Mouse (Mus musculus) induced T-regulatory cell, adult 2 months (primary cell): ENCODE results near the gene Olfr105-ps.

Experiments
- DNase-seq: peaks from one replicate; pipeline ENCODE4 v3.0.0-alpha.2; 2012; ENCODE audit warnings: low read depth

The Olfr105-ps gene

GRCm38 (mm10) chr17:37378733-37379132, at the start of gene Olfr105-ps:
Olfr105-ps (plus strand) TSS chr17:37379033.
- no peak for DNase-seq

- DNase-seq: no peak
Observed at GRCm38 (mm10) chr17:37339598-37339997, 39.2 kb upstream of the Olfr105-ps start, which contains the start of gene Olfr103. Olfr103 (minus strand) TSS chr17:37339698.

- no peak for DNase-seq
Observed at GRCm38 (mm10) chr17:37359282-37359681, 19.6 kb upstream of the Olfr105-ps start, which contains the start of gene Olfr104-ps. Olfr104-ps (plus strand) TSS chr17:37359582.

GRCm38 (mm10) chr17:37390093-37390492, 11.3 kb downstream of the Olfr105-ps start, which contains the start of gene Olfr106-ps:
Olfr106-ps (plus strand) TSS chr17:37390393.
- no peak for DNase-seq

- no peak for DNase-seq
Observed at GRCm38 (mm10) chr17:37398926-37399325, 20.1 kb downstream of the Olfr105-ps start, which contains the start of gene Olfr107. Olfr107 (plus strand) TSS chr17:37399226.

- DNase-seq: no peak
Observed at GRCm38 (mm10) chr17:37413380-37413779, 34.5 kb downstream of the Olfr105-ps start.
